Comparison of ENCODE assay signal across 19 mouse cellular contexts in the genomic region with DNA sequence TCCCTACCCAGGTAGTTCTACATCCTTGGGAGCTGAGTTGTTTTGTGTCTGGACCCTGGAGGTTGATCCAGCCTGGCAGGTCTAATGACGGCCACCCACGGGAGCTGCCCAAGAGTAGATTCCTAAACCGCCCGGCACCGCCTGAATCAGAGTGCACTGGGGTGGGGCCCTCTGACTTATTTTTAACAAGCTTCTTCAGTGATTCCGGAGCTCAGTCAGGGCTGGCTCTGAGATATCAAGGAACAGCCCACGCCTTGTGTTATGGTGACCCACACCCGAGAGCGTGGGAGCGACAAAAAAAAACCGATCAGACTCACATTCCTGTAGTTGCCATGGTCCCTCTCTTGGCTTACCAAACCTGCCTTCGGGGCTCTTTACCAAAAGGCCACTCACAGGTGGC. TPM values are rescaled to one million over a fixed set of nuclear protein-coding genes. Genes with fewer than 3 reads are reported as not detected.
DNase-seq lines count a peak whose midpoint lies in the region.
"Had no signal": no experiment of that assay in that cellular context is flagged by ENCODE, and none has a peak within 500 bp of the region (broad histone marks: within the 10 kb centered on the region; RNA-seq: fewer than 3 reads in every experiment).

No protein-coding gene starts in this region.

- peak; percentile 10 to 20 for DNase-seq in heart, postnatal 10 days
- no peak for DNase-seq in heart, adult 8-10 months (ENCODE audit: low spot score)
- peak; percentile 58 for DNase-seq in ovary, adult 18-20 months (ENCODE audit: low spot score)
- DNase-seq in ovary, postnatal 14 days (ENCODE audit: low spot score) = no peak
- peak; percentile 39 for DNase-seq in brain, adult 2 months (ENCODE audit: low read depth, low spot score)
- DNase-seq in testis, postnatal 14 days (ENCODE audit: low spot score) = peak; percentile 73
- DNase-seq in adrenal gland, adult (ENCODE audit: inconsistent age in 2 of 2, low spot score in 1 of 2) = no peak
- DNase-seq: adrenal gland, adult 8-10 months; adrenal gland, postnatal 14 days; adrenal gland, postnatal 36 days; B cell, adult 2 months; cerebellum, adult 11 months; cerebellum, adult 18-20 months; cerebellum, adult 8-10 months; cerebellum, adult 9-11 months; cerebellum, postnatal 14 days; cerebellum, postnatal 36 days; embryo, embryonic 11 days had no signal

- intact Hi-C loops in heart, postnatal 10 days (cut with DNase I) = no loop called here

RNA-seq across cellular contexts. Expression of a gene that starts 18.2 kb away (rescaled TPM):
- total RNA-seq in heart, postnatal 10 days (2021) = under 1 TPM; 0.31 to 0.79 TPM
- under 1 TPM; 0.22 to 0.46 (median 0.39) TPM for total RNA-seq in heart, adult 8-10 months (2022)
- total RNA-seq: CH12.LX had no signal

Comparison
In these comparisons a context has a peak if more than half of its experiments do, and no peak if none do; other contexts are left out.
1. DNase-seq: peak in heart, postnatal 10 days (2 of 2), ovary, adult 18-20 months (single experiment), brain, adult 2 months (single experiment) and testis, postnatal 14 days (single experiment); none in heart, adult 8-10 months (single experiment), ovary, postnatal 14 days (single experiment) and adrenal gland, adult (0 of 2).